Mouse (Mus musculus): Measurements from ENCODE around the gene Prps1.

DNA sequence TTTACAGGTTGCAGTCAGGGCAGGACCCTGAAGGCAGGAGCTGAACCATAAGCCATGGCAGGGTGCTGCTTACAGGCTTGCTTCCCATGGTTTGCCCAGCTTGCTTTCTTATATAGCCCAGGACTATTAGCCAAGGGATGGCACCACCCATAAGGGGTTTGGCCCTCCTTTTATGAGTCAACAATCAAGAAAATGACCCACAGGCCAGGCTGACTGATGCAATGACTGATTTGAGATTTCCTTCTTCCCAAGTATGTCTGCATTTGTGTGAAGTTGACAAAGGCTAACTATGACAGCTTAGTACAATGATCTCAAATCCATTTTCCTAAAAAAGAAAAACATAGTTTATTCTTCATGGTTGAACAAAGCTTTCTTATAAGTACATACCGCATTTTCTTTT, 32.8 kb downstream of the Prps1 start:
- no peak for TF ChIP-seq GATA1 (IDR thresholded peaks at IDR 0.05; ENCODE audit: borderline replicate concordance, low read length)
- TF ChIP-seq CTCF (IDR thresholded peaks at IDR 0.05; ENCODE audit: low read depth, low read length) = no peak
- no peak for TF ChIP-seq TAL1 (conservative IDR thresholded peaks at IDR 0.05; ENCODE audit: low read depth, low read length)

Data from G1E (cell line).